Mouse (Mus musculus): ENCODE measurements around the gene Art4. TPM values are rescaled to one million over a fixed set of nuclear protein-coding genes. Genes with fewer than 3 reads are reported as not detected.

Gene Art4
- polyA plus RNA-seq, 1 experiment from 2014 or later, result 0.55 TPM

GRCm38 (mm10) chr6:136858420-136858819 is 887 bp upstream of the Art4 start:
- Histone ChIP-seq H3K9me3 (no peaks in the 10 kb centered on the region), H3K36me3 (replicated peaks) (no peaks in the 10 kb centered on the region), H3K9ac (no peak overlapping the region), H3K4me3 (replicated peaks) (no peak overlapping the region), H3K4me1 (no peaks in the 10 kb centered on the region), H3K4me2 (no peak overlapping the region), H3K27me3 (no peaks in the 10 kb centered on the region), H3K27ac (no peak overlapping the region)
- 79% methylated on average over 8 of the region's 8 CpGs for WGBS
- ATAC-seq (ENCODE audit: low FRiP score), result no peak

GRCm38 (mm10) chr6:136857873-136858260 is 334 bp upstream of the Art4 start:
- no peak for ATAC-seq (ENCODE audit: low FRiP score)
- no peak overlapping the region for H3K4me2 ChIP-seq

GRCm38 (mm10) chr6:136856071-136856636 is 1.4 kb downstream of the Art4 start:
- Histone ChIP-seq H3K27ac (no peak overlapping the region), H3K4me3 (replicated peaks) (no peak overlapping the region), H3K9ac (no peak overlapping the region), H3K27me3 (no peaks in the 10 kb centered on the region), H3K36me3 (replicated peaks) (no peaks in the 10 kb centered on the region), H3K4me1 (peaks cover 4% of the 10 kb centered on the region; the same call in 1 of the 2 replicates), H3K9me3 (no peaks in the 10 kb centered on the region), H3K4me2 (no peak overlapping the region)
- no peak for ATAC-seq (ENCODE audit: low FRiP score)
- WGBS, result 67% methylated on average over 14 of the region's 14 CpGs

More at GRCm38 (mm10) chr6:136857873-136858260, 334 bp upstream of the Art4 start:
- no peak overlapping the region for H3K4me3 ChIP-seq (replicated peaks)
- H3K9me3 ChIP-seq, result no peaks in the 10 kb centered on the region
- no peaks in the 10 kb centered on the region for H3K27me3 ChIP-seq
- H3K9ac ChIP-seq, result no peak overlapping the region
- H3K27ac ChIP-seq, result no peak overlapping the region
- H3K4me1 ChIP-seq, result peaks cover under 1% of the 10 kb centered on the region; the same call in 1 of the 2 replicates
- H3K36me3 ChIP-seq (replicated peaks), result no peaks in the 10 kb centered on the region
- 72% methylated on average over 11 of the region's 11 CpGs for WGBS

- no peak overlapping the region for H3K4me3 ChIP-seq (replicated peaks)
- WGBS, result 73% methylated on average over 2 of the region's 2 CpGs
- no peak for ATAC-seq (ENCODE audit: low FRiP score)
- no peaks in the 10 kb centered on the region for H3K27me3 ChIP-seq
- no peak overlapping the region for H3K9ac ChIP-seq
- H3K27ac ChIP-seq, result no peak overlapping the region
- peaks cover 4% of the 10 kb centered on the region; the same call in 1 of the 2 replicates for H3K4me1 ChIP-seq
- no peaks in the 10 kb centered on the region for H3K9me3 ChIP-seq
- H3K4me2 ChIP-seq, result no peak overlapping the region
- H3K36me3 ChIP-seq (replicated peaks), result no peaks in the 10 kb centered on the region
Measured at GRCm38 (mm10) chr6:136855183-136855582, 2.4 kb downstream of the Art4 start.

GRCm38 (mm10) chr6:136854361-136854781 is 3.2 kb downstream of the Art4 start:
- no peak overlapping the region for H3K4me2 ChIP-seq
- H3K4me1 ChIP-seq, result peaks cover 4% of the 10 kb centered on the region; the same call in 1 of the 2 replicates
- no peak overlapping the region for H3K27ac ChIP-seq
- no peak overlapping the region for H3K4me3 ChIP-seq (replicated peaks)
- no peaks in the 10 kb centered on the region for H3K27me3 ChIP-seq
- no peaks in the 10 kb centered on the region for H3K9me3 ChIP-seq
- H3K9ac ChIP-seq, result no peak overlapping the region
- ATAC-seq (ENCODE audit: low FRiP score), result no peak
- WGBS, result 91% methylated on average over 11 of the region's 11 CpGs
- H3K36me3 ChIP-seq (replicated peaks), result no peaks in the 10 kb centered on the region

- Histone ChIP-seq H3K27me3 (no peaks in the 10 kb centered on the region), H3K4me2 (no peak overlapping the region), H3K9ac (no peak overlapping the region), H3K4me1 (peaks cover 4% of the 10 kb centered on the region; the same call in 1 of the 2 replicates), H3K4me3 (replicated peaks) (no peak overlapping the region), H3K27ac (0 out of 2 replicates have a peak overlapping the region, but pooled peaks have one; percentile 25), H3K9me3 (no peaks in the 10 kb centered on the region), H3K36me3 (replicated peaks) (no peaks in the 10 kb centered on the region)
- ATAC-seq (ENCODE audit: low FRiP score), result no peak
- WGBS, result 53% methylated on average over 3 of the region's 3 CpGs
Measured at GRCm38 (mm10) chr6:136852762-136853161, 4.8 kb downstream of the Art4 start.

- 79% methylated on average over 4 of the region's 4 CpGs for WGBS
- Histone ChIP-seq H3K36me3 (replicated peaks) (no peaks in the 10 kb centered on the region), H3K9me3 (no peaks in the 10 kb centered on the region), H3K27ac (no peak overlapping the region), H3K4me1 (peaks cover 4% of the 10 kb centered on the region; the same call in 1 of the 2 replicates), H3K9ac (no peak overlapping the region), H3K4me2 (no peak overlapping the region), H3K27me3 (no peaks in the 10 kb centered on the region), H3K4me3 (replicated peaks) (no peak overlapping the region)
- no peak for ATAC-seq (ENCODE audit: low FRiP score)
Measured at GRCm38 (mm10) chr6:136852348-136852747, 5.2 kb downstream of the Art4 start.

GRCm38 (mm10) chr6:136850267-136850666 is 7.3 kb downstream of the Art4 start:
- Histone ChIP-seq H3K9ac (no peak overlapping the region), H3K27ac (no peak overlapping the region), H3K27me3 (no peaks in the 10 kb centered on the region), H3K4me1 (peaks cover 4% of the 10 kb centered on the region; the same call in 1 of the 2 replicates), H3K4me2 (no peak overlapping the region), H3K36me3 (replicated peaks) (no peaks in the 10 kb centered on the region), H3K4me3 (replicated peaks) (no peak overlapping the region), H3K9me3 (no peaks in the 10 kb centered on the region)
- ATAC-seq (ENCODE audit: low FRiP score), result no peak
- 86% methylated on average over 6 of the region's 6 CpGs for WGBS

- no peak overlapping the region for H3K9ac ChIP-seq
- H3K4me3 ChIP-seq (replicated peaks), result no peak overlapping the region
- H3K27me3 ChIP-seq, result no peaks in the 10 kb centered on the region
- H3K4me1 ChIP-seq, result peaks cover 4% of the 10 kb centered on the region; the same call in 1 of the 2 replicates
- no peak overlapping the region for H3K27ac ChIP-seq
- WGBS, result 89% methylated on average over 5 of the region's 5 CpGs
- no peak overlapping the region for H3K4me2 ChIP-seq
- no peak for ATAC-seq (ENCODE audit: low FRiP score)
- no peaks in the 10 kb centered on the region for H3K9me3 ChIP-seq
- no peaks in the 10 kb centered on the region for H3K36me3 ChIP-seq (replicated peaks)
Measured at GRCm38 (mm10) chr6:136848971-136849370, 8.6 kb downstream of the Art4 start.

- 89% methylated on average over 8 of the region's 8 CpGs for WGBS
Measured at GRCm38 (mm10) chr6:136848399-136848798, 9.1 kb downstream of the Art4 start.

GRCm38 (mm10) chr6:136847790-136848189 is 9.7 kb downstream of the Art4 start:
- Histone ChIP-seq H3K9me3 (no peaks in the 10 kb centered on the region), H3K27ac (no peak overlapping the region), H3K27me3 (no peaks in the 10 kb centered on the region), H3K36me3 (replicated peaks) (no peaks in the 10 kb centered on the region), H3K4me2 (no peak overlapping the region), H3K9ac (no peak overlapping the region), H3K4me3 (replicated peaks) (no peak overlapping the region), H3K4me1 (peaks cover 3% of the 10 kb centered on the region; the same call in 1 of the 2 replicates)
- ATAC-seq (ENCODE audit: low FRiP score), result no peak
- WGBS, result 23% methylated on average over 2 of the region's 2 CpGs

More at GRCm38 (mm10) chr6:136848399-136848798, 9.1 kb downstream of the Art4 start:
- no peak overlapping the region for H3K4me2 ChIP-seq
- H3K4me1 ChIP-seq, result peaks cover 4% of the 10 kb centered on the region; the same call in 1 of the 2 replicates
- H3K36me3 ChIP-seq (replicated peaks), result no peaks in the 10 kb centered on the region
- H3K4me3 ChIP-seq (replicated peaks), result no peak overlapping the region
- no peak for ATAC-seq (ENCODE audit: low FRiP score)
- H3K9ac ChIP-seq, result no peak overlapping the region
- no peaks in the 10 kb centered on the region for H3K9me3 ChIP-seq
- no peaks in the 10 kb centered on the region for H3K27me3 ChIP-seq
- H3K27ac ChIP-seq, result no peak overlapping the region

GRCm38 (mm10) chr6:136847267-136847666 is 10.3 kb downstream of the Art4 start:
- no peaks in the 10 kb centered on the region for H3K27me3 ChIP-seq
- no peak overlapping the region for H3K9ac ChIP-seq
- H3K27ac ChIP-seq, result no peak overlapping the region
- no peaks in the 10 kb centered on the region for H3K9me3 ChIP-seq
- no peak for ATAC-seq (ENCODE audit: low FRiP score)
- H3K36me3 ChIP-seq (replicated peaks), result no peaks in the 10 kb centered on the region
- H3K4me3 ChIP-seq (replicated peaks), result no peak overlapping the region
- H3K4me1 ChIP-seq, result no peaks in the 10 kb centered on the region
- no peak overlapping the region for H3K4me2 ChIP-seq
- WGBS, result 95% methylated on average over 3 of the region's 3 CpGs

Measured in forebrain, embryonic 12.5 days (tissue).